Mouse (Mus musculus) megakaryocyte, embryonic 14.5 days (primary cell): ENCODE measurements around the gene Fam69b.

Source experiments
- FLI1 ChIP-seq: IDR thresholded peaks from 2 replicates; pipeline ENCODE4 v1.6.1; 2012; ENCODE audit warnings: low read length, inconsistent platforms, mixed read lengths
- GATA1 ChIP-seq: IDR thresholded peaks from 3 replicates; pipeline ENCODE4 v1.6.1; 2012; ENCODE audit warnings: mixed read lengths, low read length, inconsistent platforms, borderline replicate concordance

GRCm38 (mm10) chr2:26610526-26610925 lies 17.7 kb upstream of the Fam69b start:
- TF ChIP-seq GATA1 (no peak), FLI1 (no peak)
